Mouse (Mus musculus) adrenal gland, postnatal 14 days (tissue): Measurements from ENCODE around the gene Art2b. TPM values are rescaled to one million over a fixed set of nuclear protein-coding genes. Genes with fewer than 3 reads are reported as not detected.
"Not testable (repeated sequence)": the region's sequence is repeated elsewhere in the genome, so short reads cannot be mapped to it uniquely, and the experiment has no call there.

ENCODE experiments used
- DNase-seq: peaks from one replicate; pipeline ENCODE4 v3.0.0; 2021; ENCODE audit warnings: mixed read lengths
- total RNA-seq: library from RNA; stranded (reverse); gene quantifications from 2 replicates; pipeline ENCODE4 v1.2.3, GENCODE M21; 2021

Gene Art2b
- total RNA-seq, 1 experiment from 2014 or later: 0.11 TPM

- DNase-seq: not testable (repeated sequence)
Measured at GRCm38 (mm10) chr7:101559393-101559792, 26.0 kb downstream of the Art2b start.

GRCm38 (mm10) chr7:101557391-101557790 is 28.0 kb downstream of the Art2b start:
- DNase-seq: no peak

GRCm38 (mm10) chr7:101555473-101555872 is 29.9 kb downstream of the Art2b start:
- DNase-seq: not testable (repeated sequence)

GRCm38 (mm10) chr7:101551530-101551929 is 33.9 kb downstream of the Art2b start:
- DNase-seq: no peak

- no peak for DNase-seq
Measured at GRCm38 (mm10) chr7:101550686-101551485, 34.5 kb downstream of the Art2b start.

- DNase-seq: no peak
Measured at GRCm38 (mm10) chr7:101549266-101549665, 36.1 kb downstream of the Art2b start.

GRCm38 (mm10) chr7:101547651-101548050 is 37.7 kb downstream of the Art2b start:
- no peak for DNase-seq

- no peak for DNase-seq
Measured at GRCm38 (mm10) chr7:101541734-101542133, 43.7 kb downstream of the Art2b start.

GRCm38 (mm10) chr7:101541132-101541531 is 44.3 kb downstream of the Art2b start:
- DNase-seq: peak; percentile 80

- no peak for DNase-seq
Measured at GRCm38 (mm10) chr7:101540684-101541083, 44.7 kb downstream of the Art2b start.

GRCm38 (mm10) chr7:101539774-101540173 is 45.6 kb downstream of the Art2b start:
- DNase-seq: no peak

- peak; percentile 70 for DNase-seq
Measured at GRCm38 (mm10) chr7:101538141-101538933, 47.1 kb downstream of the Art2b start.

GRCm38 (mm10) chr7:101537541-101537940 is 47.9 kb downstream of the Art2b start:
- no peak for DNase-seq

GRCm38 (mm10) chr7:101535517-101535916 is 49.9 kb downstream of the Art2b start:
- peak; percentile 42 for DNase-seq

- peak; percentile 53 for DNase-seq
Measured at GRCm38 (mm10) chr7:101535102-101535501, 50.3 kb downstream of the Art2b start.

- DNase-seq: no peak
Measured at GRCm38 (mm10) chr7:101534428-101534827, 51.0 kb downstream of the Art2b start.

Other genes with a start within 250 kb of the Art2b start
- gene Arap1, start 237.5 kb downstream of the Art2b start, total RNA-seq: 39.7 and 55.7 TPM in 2 replicates
- not detected in 2 replicates for gene Gm45837, start 174.7 kb downstream of the Art2b start, total RNA-seq
- gene Pde2a, start 163.9 kb downstream of the Art2b start, total RNA-seq: 132 and 141 TPM in 2 replicates
- gene Clpb, start 78.0 kb upstream of the Art2b start, total RNA-seq: 97.0 and 101 TPM in 2 replicates
- 25.7 and 30.6 TPM in 2 replicates for gene Phox2a, start 232.7 kb upstream of the Art2b start, total RNA-seq